Mouse (Mus musculus) right cerebral cortex, adult 18-20 months (tissue): ENCODE results near the gene Slc39a7.
"Not testable (repeated sequence)": the region's sequence is repeated elsewhere in the genome, so short reads cannot be mapped to it uniquely, and the experiment has no call there.

Experiments used
- DNase-seq: peaks from one replicate; pipeline ENCODE4 v3.0.0; 2022; ENCODE audit warnings: mixed read lengths

The Slc39a7 gene

GRCm38 (mm10) chr17:33999341-34000149 is 31.9 kb downstream of the Slc39a7 start:
- no peak for DNase-seq

- DNase-seq: not testable (repeated sequence)
Measured at GRCm38 (mm10) chr17:33998697-33999096, 32.8 kb downstream of the Slc39a7 start.

- not testable (repeated sequence) for DNase-seq
Measured at GRCm38 (mm10) chr17:33997025-33997424, 34.5 kb downstream of the Slc39a7 start.

- no peak for DNase-seq
Measured at GRCm38 (mm10) chr17:33995651-33996050, 35.8 kb downstream of the Slc39a7 start.

GRCm38 (mm10) chr17:33994959-33995358 is 36.5 kb downstream of the Slc39a7 start:
- DNase-seq: no peak

- DNase-seq: peak; percentile 39
Measured at GRCm38 (mm10) chr17:33991788-33992664, 39.5 kb downstream of the Slc39a7 start.

- not testable (repeated sequence) for DNase-seq
Measured at GRCm38 (mm10) chr17:33982136-33982535, 49.3 kb downstream of the Slc39a7 start.

- DNase-seq: peak; percentile 91
Measured at GRCm38 (mm10) chr17:33981192-33981909, 50.1 kb downstream of the Slc39a7 start.

GRCm38 (mm10) chr17:33980181-33981035 is 51.1 kb downstream of the Slc39a7 start:
- DNase-seq: no peak

- no peak for DNase-seq
Measured at GRCm38 (mm10) chr17:33979512-33980050, 51.9 kb downstream of the Slc39a7 start.

GRCm38 (mm10) chr17:33978631-33979031 is 52.9 kb downstream of the Slc39a7 start:
- DNase-seq: no peak
